In genomic region chr17:26350216-26350615, GRCm38 (mm10) we compare ENCODE assay signal across 20 mouse cellular contexts.
A peak's percentile ranks its signal among the peaks of the same experiment; 100 is the strongest.
DNase-seq lines count a peak whose midpoint lies in the region; ATAC-seq and TF ChIP-seq lines count a peak whose summit lies in the region.
"Had no signal": no experiment of that assay in that cellular context is flagged by ENCODE, and none has a peak within 500 bp of the region (broad histone marks: within the 10 kb centered on the region; RNA-seq: fewer than 3 reads in every experiment).

No protein-coding gene starts in this region.

- peak; percentile 91 for ATAC-seq in frontal cortex, adult (ENCODE audit: low TSS enrichment)
- no peak; the same call in 1 of the 2 replicates for ATAC-seq in embryonic facial prominence, embryonic 15.5 days (ENCODE audit: insufficient number of reproducible peaks, low FRiP score, low TSS enrichment, low read depth)
- ATAC-seq: forebrain, embryonic 16.5 days; intestine, embryonic 15.5 days had no signal

- H3K27ac ChIP-seq in left cerebral cortex, adult 2 months = no peak overlapping the region; the same call in 1 of the 2 replicates
- peak overlapping the region; percentile 65; the same call in 1 of the 2 replicates for H3K27ac ChIP-seq in embryonic facial prominence, embryonic 15.5 days (replicated peaks)
- H3K27ac ChIP-seq: heart, adult 2 months; heart, embryonic 15.5 days; hindbrain, embryonic 10.5 days; hindbrain, embryonic 14.5 days; intestine, embryonic 15.5 days had no signal

- H3K4me2 ChIP-seq in embryonic facial prominence, embryonic 15.5 days (replicated peaks) = no peak overlapping the region
- H3K4me2 ChIP-seq: heart, embryonic 11.5 days; heart, embryonic 15.5 days; hindbrain, embryonic 14.5 days; intestine, embryonic 15.5 days had no signal

- intact Hi-C loops in left cerebral cortex, postnatal 14 days (cut with DNase I) = no loop called here
- intact Hi-C loops in left cerebral cortex, adult 2 months (cut with DNase I) = loop anchor here (1.0 kb wide), 1 partner anchor 18 kb away; no protein-coding TSS in a partner anchor

- no peak overlapping the region for H3K9ac ChIP-seq in embryonic facial prominence, embryonic 15.5 days
- H3K9ac ChIP-seq: heart, embryonic 15.5 days; hindbrain, embryonic 14.5 days; intestine, embryonic 15.5 days had no signal

- no peaks in the 10 kb centered on the region for H3K9me3 ChIP-seq in embryonic facial prominence, embryonic 15.5 days (replicated peaks)
- H3K9me3 ChIP-seq: heart, embryonic 15.5 days; hindbrain, embryonic 10.5 days; intestine, embryonic 15.5 days had no signal

- H3K4me3 ChIP-seq in left cerebral cortex, adult 2 months = no peak overlapping the region
- H3K4me3 ChIP-seq in embryonic facial prominence, embryonic 15.5 days (replicated peaks) = no peak overlapping the region
- H3K4me3 ChIP-seq: heart, adult 2 months; heart, embryonic 15.5 days; hindbrain, embryonic 10.5 days; intestine, embryonic 15.5 days had no signal

- no peaks in the 10 kb centered on the region for H3K36me3 ChIP-seq in embryonic facial prominence, embryonic 15.5 days
- H3K36me3 ChIP-seq: heart, embryonic 15.5 days; hindbrain, embryonic 10.5 days; intestine, embryonic 15.5 days had no signal

- no peak for TF ChIP-seq CTCF in left cerebral cortex, adult 2 months (IDR thresholded peaks at IDR 0.05)

- no peaks in the 10 kb centered on the region for H3K27me3 ChIP-seq in embryonic facial prominence, embryonic 15.5 days
- H3K27me3 ChIP-seq: heart, embryonic 15.5 days; intestine, embryonic 15.5 days had no signal

- 57% methylated on average over 5 of the region's 5 CpGs for WGBS in embryonic facial prominence, embryonic 15.5 days

- 0 out of 2 replicates have a peak, but pooled peaks cover 5% of the 10 kb centered on the region for H3K4me1 ChIP-seq in embryonic facial prominence, embryonic 15.5 days

- DNase-seq in frontal cortex, postnatal 25 days (ENCODE audit: low spot score in 2 of 2) = no peak
- DNase-seq in left cerebral cortex, postnatal 14 days (ENCODE audit: low spot score in 2 of 2) = peak; percentile 61 to 83
- DNase-seq in left cerebral cortex, adult 2 months (ENCODE audit: extremely low spot score in 1 of 2, low spot score in 2 of 2) = no peak
- DNase-seq in NIH3T3 (ENCODE audit: low read depth) = peak; percentile 45
- no peak for DNase-seq in adrenal gland, postnatal 10 days
- no peak for DNase-seq in adrenal gland, adult 18-20 months (ENCODE audit: low spot score in 2 of 2)
- DNase-seq: adrenal gland, postnatal 14 days; cerebellum, adult 18-20 months; cerebellum, adult 9-11 months; cerebellum, postnatal 36 days; gastrocnemius, postnatal 14 days; heart, adult 2 months had no signal

Comparison
In these comparisons a context has a peak if more than half of its experiments do, and no peak if none do; other contexts are left out.
1. DNase-seq: peak in left cerebral cortex, postnatal 14 days (2 of 2) and NIH3T3 (single experiment); none in frontal cortex, postnatal 25 days (0 of 2), left cerebral cortex, adult 2 months (0 of 2), adrenal gland, postnatal 10 days (single experiment) and adrenal gland, adult 18-20 months (0 of 2).